Mouse (Mus musculus) cerebellum, postnatal 14 days (tissue): ENCODE results near the gene Spdef.

ENCODE experiments used
- DNase-seq, 2 experiments: peaks; one replicate each; pipeline ENCODE4 v3.0.0; 2021; ENCODE audit warnings: mixed read lengths in 2 of 2

The Spdef gene

GRCm38 (mm10) chr17:27725011-27725410, 3.7 kb downstream of the Spdef start:
- DNase-seq = no peak

GRCm38 (mm10) chr17:27724327-27724726, 4.4 kb downstream of the Spdef start:
- DNase-seq = no peak

- DNase-seq = peak; percentile 97
Measured at GRCm38 (mm10) chr17:27721125-27721664, 7.6 kb downstream of the Spdef start.

GRCm38 (mm10) chr17:27720326-27720725, 8.4 kb downstream of the Spdef start:
- no peak for DNase-seq

- no peak for DNase-seq
Measured at GRCm38 (mm10) chr17:27719663-27720062, 9.1 kb downstream of the Spdef start.

- DNase-seq = peak in 1 of 2 experiments; percentile 71
Measured at GRCm38 (mm10) chr17:27718250-27718649, 10.5 kb downstream of the Spdef start.

GRCm38 (mm10) chr17:27716804-27717203, 12.0 kb downstream of the Spdef start:
- DNase-seq = no peak

- peak; percentile 62 to 73 for DNase-seq
Measured at GRCm38 (mm10) chr17:27712832-27713231, 15.9 kb downstream of the Spdef start.

- no peak for DNase-seq
Measured at GRCm38 (mm10) chr17:27709650-27710049, 19.1 kb downstream of the Spdef start.

GRCm38 (mm10) chr17:27707954-27708661, 20.6 kb downstream of the Spdef start:
- peak; percentile 72 to 89 for DNase-seq

- DNase-seq = no peak
Measured at GRCm38 (mm10) chr17:27705661-27706060, 23.1 kb downstream of the Spdef start.

- no peak for DNase-seq
Measured at GRCm38 (mm10) chr17:27703961-27704621, 24.7 kb downstream of the Spdef start.

- peak; percentile 78 to 83 for DNase-seq
Measured at GRCm38 (mm10) chr17:27702518-27702917, 26.2 kb downstream of the Spdef start.

- no peak for DNase-seq
Measured at GRCm38 (mm10) chr17:27701856-27702255, 26.9 kb downstream of the Spdef start.

- DNase-seq = no peak
Measured at GRCm38 (mm10) chr17:27700812-27701211, 27.9 kb downstream of the Spdef start.

GRCm38 (mm10) chr17:27699641-27700244, 29.0 kb downstream of the Spdef start:
- no peak for DNase-seq

- DNase-seq = no peak
Measured at GRCm38 (mm10) chr17:27690993-27691693, 37.6 kb downstream of the Spdef start.

GRCm38 (mm10) chr17:27686395-27686794, 42.4 kb downstream of the Spdef start:
- no peak for DNase-seq

GRCm38 (mm10) chr17:27685550-27685913, 43.2 kb downstream of the Spdef start:
- DNase-seq = no peak

- DNase-seq = peak; percentile 80 to 86
Measured at GRCm38 (mm10) chr17:27684886-27685549, 43.7 kb downstream of the Spdef start.

- DNase-seq = peak; percentile 64
Measured at GRCm38 (mm10) chr17:27678924-27679813, 49.6 kb downstream of the Spdef start.
